ENCODE assay signal across 8 mouse cellular contexts in genomic region chr13:55474621-55475069, GRCm38 (mm10). TPM values are rescaled to one million over a fixed set of nuclear protein-coding genes. Genes with fewer than 3 reads are reported as not detected.
A peak's percentile ranks its signal among the peaks of the same experiment; 100 is the strongest.
DNase-seq lines count a peak whose midpoint lies in the region; ATAC-seq and TF ChIP-seq lines count a peak whose summit lies in the region.

No protein-coding gene starts in this region.

- no peak for TF ChIP-seq CTCF in layer of hippocampus, adult 2 months (conservative IDR thresholded peaks at IDR 0.05)

- no peak for ATAC-seq in cerebellum, adult (ENCODE audit: insufficient number of reproducible peaks, low FRiP score, low TSS enrichment)

- peak; percentile 54 for DNase-seq in cerebellum, adult 9-10 months
- peak; percentile 63 for DNase-seq in embryo, embryonic 9.5 days (ENCODE audit: extremely low spot score)
- peak; percentile 74 to 88 for DNase-seq in layer of hippocampus, adult 2 months (ENCODE audit: low spot score in 2 of 2)
- DNase-seq in naive thymus-derived CD4-positive, alpha-beta T cell, adult 2 months (ENCODE audit: low read depth) = peak; percentile 33
- no peak for DNase-seq in spleen, adult 12 weeks (ENCODE audit: low spot score)
- no peak for DNase-seq in thymus, postnatal 14 days
- DNase-seq in lung, postnatal 25 days (ENCODE audit: low spot score) = no peak

- peak overlapping the region; percentile 23; the same call in 1 of the 2 replicates for H3K4me3 ChIP-seq in layer of hippocampus, adult 2 months

- H3K27ac ChIP-seq in layer of hippocampus, adult 2 months = peak overlapping the region; percentile 99

RNA-seq across cellular contexts. Expression of gene Prr7, which starts 10.6 kb away (rescaled TPM):
- 10 to 100 TPM; 83.0 to 84.5 TPM for total RNA-seq in layer of hippocampus, adult 2 months (2021)

RNA-seq across cellular contexts. Expression of gene Dbn1, which starts 13.3 kb away (rescaled TPM):
- total RNA-seq in layer of hippocampus, adult 2 months (2021) = 100 to 1,000 TPM; 396 to 403 TPM

RNA-seq across cellular contexts. Expression of gene Grk6, which starts 29.8 kb away (rescaled TPM):
- 10 to 100 TPM; 64.8 to 65.8 TPM for total RNA-seq in layer of hippocampus, adult 2 months (2021)

RNA-seq across cellular contexts. Expression of gene Pdlim7, which starts 38.8 kb away (rescaled TPM):
- total RNA-seq in layer of hippocampus, adult 2 months (2021) = 10 to 100 TPM; 97.4 to 99.9 TPM

RNA-seq across cellular contexts. Expression of gene F12, which starts 48.1 kb away (rescaled TPM):
- total RNA-seq in layer of hippocampus, adult 2 months (2021) = under 1 TPM; 0.44 to 0.93 TPM

Comparison
In these comparisons a context has a peak if more than half of its experiments do, and no peak if none do; other contexts are left out.
1. DNase-seq: peak in cerebellum, adult 9-10 months (single experiment), embryo, embryonic 9.5 days (single experiment), layer of hippocampus, adult 2 months (2 of 2) and naive thymus-derived CD4-positive, alpha-beta T cell, adult 2 months (single experiment); none in spleen, adult 12 weeks (single experiment), thymus, postnatal 14 days (single experiment) and lung, postnatal 25 days (single experiment).